Mouse (Mus musculus) erythroblast, embryonic 14.5 days (primary cell): ENCODE measurements around the gene Gm3776.
"Not testable (repeated sequence)": the region's sequence is repeated elsewhere in the genome, so short reads cannot be mapped to it uniquely, and the experiment has no call there.

Experiments used
- GATA1 ChIP-seq: IDR thresholded peaks from 2 replicates; pipeline ENCODE4 v1.6.1; 2012; ENCODE audit warnings: low read length, inconsistent platforms, mixed read lengths
- TAL1 ChIP-seq: IDR thresholded peaks from 3 replicates; pipeline ENCODE4 v1.6.1; 2012; ENCODE audit warnings: low read length, inconsistent platforms, mixed read lengths

DNA sequence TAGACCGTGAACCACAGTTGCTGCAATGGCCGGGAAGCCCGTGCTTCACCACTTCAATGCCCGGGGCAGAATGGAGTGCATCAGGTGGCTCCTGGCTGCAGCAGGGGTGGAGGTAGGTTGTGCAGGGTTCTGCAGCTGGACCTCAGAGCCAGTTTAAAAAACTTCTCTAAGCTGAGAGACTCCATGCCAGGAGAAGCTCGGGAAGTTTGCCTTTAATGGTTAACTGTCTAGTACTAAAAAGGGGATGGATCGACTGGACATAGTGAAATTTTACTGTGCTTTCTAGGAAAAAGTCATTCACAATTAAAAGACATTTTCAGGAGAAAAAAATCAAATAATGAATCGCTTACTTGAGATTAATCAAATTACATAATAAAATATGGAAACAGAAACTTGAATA, 37.9 kb downstream of the Gm3776 start:
- TF ChIP-seq GATA1, TAL1: not testable (repeated sequence)
